Mouse (Mus musculus): Measurements from ENCODE around the gene Lmbrd1. TPM values are rescaled to one million over a fixed set of nuclear protein-coding genes. Genes with fewer than 3 reads are reported as not detected.

The Lmbrd1 gene
- polyA plus RNA-seq, 1 experiment from 2014 or later: 40.9 TPM

GRCm38 (mm10) chr1:24680991-24681390 is 2.6 kb downstream of the Lmbrd1 start:
- H3K27me3 ChIP-seq (ENCODE audit: insufficient read depth, low read length): no peaks in the 10 kb centered on the region
- WGBS: 90% methylated on average over 3 of the region's 3 CpGs
- no peak overlapping the region for H3K9ac ChIP-seq (replicated peaks; ENCODE audit: low read length)
- peaks cover 4% of the 10 kb centered on the region; the same call in 1 of the 2 replicates for H3K4me1 ChIP-seq (ENCODE audit: insufficient read depth, low read length)
- no peak for ATAC-seq (ENCODE audit: low FRiP score, low TSS enrichment)
- no peak overlapping the region for H3K4me2 ChIP-seq (replicated peaks; ENCODE audit: low read depth, low read length)
- no peaks in the 10 kb centered on the region for H3K9me3 ChIP-seq (ENCODE audit: low read length)
- no peak overlapping the region for H3K4me3 ChIP-seq (ENCODE audit: low read length)
- peaks cover 3% of the 10 kb centered on the region; the same call in 1 of the 2 replicates for H3K36me3 ChIP-seq (ENCODE audit: insufficient read depth, low read length)
- H3K27ac ChIP-seq (ENCODE audit: low read length): no peak overlapping the region

GRCm38 (mm10) chr1:24681946-24682345 is 3.5 kb downstream of the Lmbrd1 start:
- WGBS: 74% methylated on average over 3 of the region's 3 CpGs
- Histone ChIP-seq H3K4me2 (replicated peaks; ENCODE audit: low read depth, low read length) (no peak overlapping the region), H3K36me3 (ENCODE audit: insufficient read depth, low read length) (peaks cover 3% of the 10 kb centered on the region; the same call in 1 of the 2 replicates), H3K27ac (ENCODE audit: low read length) (no peak overlapping the region), H3K4me1 (ENCODE audit: insufficient read depth, low read length) (peaks cover 4% of the 10 kb centered on the region; the same call in 1 of the 2 replicates), H3K4me3 (ENCODE audit: low read length) (no peak overlapping the region), H3K9me3 (ENCODE audit: low read length) (no peaks in the 10 kb centered on the region), H3K27me3 (ENCODE audit: insufficient read depth, low read length) (no peaks in the 10 kb centered on the region), H3K9ac (replicated peaks; ENCODE audit: low read length) (no peak overlapping the region)
- no peak for ATAC-seq (ENCODE audit: low FRiP score, low TSS enrichment)

GRCm38 (mm10) chr1:24683947-24684346 is 5.5 kb downstream of the Lmbrd1 start:
- H3K4me3 ChIP-seq (ENCODE audit: low read length): no peak overlapping the region
- H3K9me3 ChIP-seq (ENCODE audit: low read length): no peaks in the 10 kb centered on the region
- H3K27ac ChIP-seq (ENCODE audit: low read length): no peak overlapping the region
- H3K27me3 ChIP-seq (ENCODE audit: insufficient read depth, low read length): no peaks in the 10 kb centered on the region
- H3K9ac ChIP-seq (replicated peaks; ENCODE audit: low read length): no peak overlapping the region
- peak; percentile 99 for ATAC-seq (ENCODE audit: low FRiP score, low TSS enrichment)
- H3K36me3 ChIP-seq (ENCODE audit: insufficient read depth, low read length): peaks cover 6% of the 10 kb centered on the region; the same call in 1 of the 2 replicates
- peaks cover 4% of the 10 kb centered on the region; the same call in 1 of the 2 replicates for H3K4me1 ChIP-seq (ENCODE audit: insufficient read depth, low read length)
- 86% methylated on average over 1 of the region's 1 CpGs for WGBS
- H3K4me2 ChIP-seq (replicated peaks; ENCODE audit: low read depth, low read length): no peak overlapping the region

GRCm38 (mm10) chr1:24685606-24686005 is 7.2 kb downstream of the Lmbrd1 start:
- no peak overlapping the region for H3K4me3 ChIP-seq (ENCODE audit: low read length)
- no peak overlapping the region for H3K4me2 ChIP-seq (replicated peaks; ENCODE audit: low read depth, low read length)
- H3K27ac ChIP-seq (ENCODE audit: low read length): no peak overlapping the region
- 93% methylated on average over 7 of the region's 7 CpGs for WGBS
- ATAC-seq (ENCODE audit: low FRiP score, low TSS enrichment): no peak
- no peaks in the 10 kb centered on the region for H3K9me3 ChIP-seq (ENCODE audit: low read length)
- H3K9ac ChIP-seq (replicated peaks; ENCODE audit: low read length): no peak overlapping the region
- no peaks in the 10 kb centered on the region for H3K4me1 ChIP-seq (ENCODE audit: insufficient read depth, low read length)
- H3K36me3 ChIP-seq (ENCODE audit: insufficient read depth, low read length): peaks cover 6% of the 10 kb centered on the region; the same call in 1 of the 2 replicates
- H3K27me3 ChIP-seq (ENCODE audit: insufficient read depth, low read length): no peaks in the 10 kb centered on the region

- Histone ChIP-seq H3K9ac (replicated peaks; ENCODE audit: low read length) (no peak overlapping the region), H3K36me3 (ENCODE audit: insufficient read depth, low read length) (peaks cover 6% of the 10 kb centered on the region; the same call in 1 of the 2 replicates), H3K27ac (ENCODE audit: low read length) (no peak overlapping the region), H3K4me3 (ENCODE audit: low read length) (no peak overlapping the region), H3K4me1 (ENCODE audit: insufficient read depth, low read length) (no peaks in the 10 kb centered on the region), H3K4me2 (replicated peaks; ENCODE audit: low read depth, low read length) (no peak overlapping the region), H3K27me3 (ENCODE audit: insufficient read depth, low read length) (no peaks in the 10 kb centered on the region), H3K9me3 (ENCODE audit: low read length) (no peaks in the 10 kb centered on the region)
- 97% methylated on average over 4 of the region's 4 CpGs for WGBS
- no peak for ATAC-seq (ENCODE audit: low FRiP score, low TSS enrichment)
Observed at GRCm38 (mm10) chr1:24686235-24687021, 8.0 kb downstream of the Lmbrd1 start.

- no peaks in the 10 kb centered on the region for H3K27me3 ChIP-seq (ENCODE audit: insufficient read depth, low read length)
- no peak overlapping the region for H3K27ac ChIP-seq (ENCODE audit: low read length)
- no peak overlapping the region for H3K9ac ChIP-seq (replicated peaks; ENCODE audit: low read length)
- no peaks in the 10 kb centered on the region for H3K9me3 ChIP-seq (ENCODE audit: low read length)
- ATAC-seq (ENCODE audit: low FRiP score, low TSS enrichment): no peak
- H3K36me3 ChIP-seq (ENCODE audit: insufficient read depth, low read length): 0 out of 2 replicates have a peak, but pooled peaks cover 4% of the 10 kb centered on the region
- no peak overlapping the region for H3K4me2 ChIP-seq (replicated peaks; ENCODE audit: low read depth, low read length)
- H3K4me1 ChIP-seq (ENCODE audit: insufficient read depth, low read length): 0 out of 2 replicates have a peak, but pooled peaks cover 9% of the 10 kb centered on the region
- WGBS: 59% methylated on average over 3 of the region's 3 CpGs
- H3K4me3 ChIP-seq (ENCODE audit: low read length): no peak overlapping the region
Observed at GRCm38 (mm10) chr1:24697677-24698076, 19.2 kb downstream of the Lmbrd1 start.

- H3K4me1 ChIP-seq (ENCODE audit: insufficient read depth, low read length): 0 out of 2 replicates have a peak, but pooled peaks cover 9% of the 10 kb centered on the region
- H3K27ac ChIP-seq (ENCODE audit: low read length): no peak overlapping the region
- H3K4me2 ChIP-seq (replicated peaks; ENCODE audit: low read depth, low read length): no peak overlapping the region
- H3K27me3 ChIP-seq (ENCODE audit: insufficient read depth, low read length): no peaks in the 10 kb centered on the region
- H3K9ac ChIP-seq (replicated peaks; ENCODE audit: low read length): no peak overlapping the region
- H3K36me3 ChIP-seq (ENCODE audit: insufficient read depth, low read length): no peaks in the 10 kb centered on the region
- ATAC-seq (ENCODE audit: low FRiP score, low TSS enrichment): no peak
- no peaks in the 10 kb centered on the region for H3K9me3 ChIP-seq (ENCODE audit: low read length)
- 44% methylated on average over 9 of the region's 9 CpGs for WGBS
- no peak overlapping the region for H3K4me3 ChIP-seq (ENCODE audit: low read length)
Observed at GRCm38 (mm10) chr1:24698146-24698880, 19.9 kb downstream of the Lmbrd1 start.

DNA sequence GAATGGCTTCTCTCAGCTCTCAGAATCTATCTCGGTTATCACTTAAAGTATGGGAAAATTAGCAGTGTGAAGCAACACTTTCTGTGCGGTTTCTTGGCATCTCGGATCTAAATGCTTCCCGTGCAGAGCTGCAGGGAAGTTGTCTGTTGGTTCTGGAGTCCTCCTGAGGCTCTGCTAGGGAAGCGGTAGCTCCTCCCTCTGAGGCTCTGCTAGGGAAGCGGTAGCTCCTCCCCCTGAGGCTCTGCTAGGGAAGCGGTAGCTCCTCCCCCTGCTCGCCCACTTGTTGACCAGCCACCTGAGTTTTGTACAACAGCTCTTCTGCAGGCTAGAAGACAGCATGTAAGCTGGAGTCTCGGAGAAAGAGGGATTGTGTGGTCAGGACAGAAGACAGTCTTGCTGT is 20.9 kb downstream of the Lmbrd1 start:
- H3K27me3 ChIP-seq (ENCODE audit: insufficient read depth, low read length): no peaks in the 10 kb centered on the region
- no peak overlapping the region for H3K4me3 ChIP-seq (ENCODE audit: low read length)
- H3K36me3 ChIP-seq (ENCODE audit: insufficient read depth, low read length): no peaks in the 10 kb centered on the region
- H3K27ac ChIP-seq (ENCODE audit: low read length): no peak overlapping the region
- peak; percentile 94 for ATAC-seq (ENCODE audit: low FRiP score, low TSS enrichment)
- WGBS: 28% methylated on average over 9 of the region's 9 CpGs
- H3K4me1 ChIP-seq (ENCODE audit: insufficient read depth, low read length): 0 out of 2 replicates have a peak, but pooled peaks cover 9% of the 10 kb centered on the region
- no peak overlapping the region for H3K9ac ChIP-seq (replicated peaks; ENCODE audit: low read length)
- H3K4me2 ChIP-seq (replicated peaks; ENCODE audit: low read depth, low read length): no peak overlapping the region
- no peaks in the 10 kb centered on the region for H3K9me3 ChIP-seq (ENCODE audit: low read length)

DNA sequence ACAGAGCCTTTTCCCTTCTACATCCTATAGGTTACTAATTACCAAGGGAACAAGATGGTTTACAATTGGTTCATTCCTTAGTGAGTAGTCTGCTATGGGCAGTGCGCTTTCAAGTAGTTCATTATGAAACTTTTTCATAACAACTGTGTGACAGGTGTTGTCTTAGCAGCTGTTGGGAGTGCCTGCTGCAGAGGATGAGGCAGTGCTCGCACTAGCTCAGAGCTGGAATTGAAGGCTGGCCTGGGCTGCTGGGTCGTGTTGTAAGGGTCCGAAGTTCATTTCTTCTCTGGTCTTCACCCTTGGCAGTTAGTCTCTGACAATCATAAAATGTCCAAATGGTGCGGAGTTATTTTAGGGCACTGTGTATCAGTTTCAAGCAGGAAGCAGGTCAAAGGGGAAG is 21.8 kb downstream of the Lmbrd1 start:
- ATAC-seq (ENCODE audit: low FRiP score, low TSS enrichment): no peak
- H3K4me1 ChIP-seq (ENCODE audit: insufficient read depth, low read length): 0 out of 2 replicates have a peak, but pooled peaks cover 9% of the 10 kb centered on the region
- no peak overlapping the region for H3K27ac ChIP-seq (ENCODE audit: low read length)
- 78% methylated on average over 5 of the region's 5 CpGs for WGBS
- no peak overlapping the region for H3K4me3 ChIP-seq (ENCODE audit: low read length)
- H3K9me3 ChIP-seq (ENCODE audit: low read length): no peaks in the 10 kb centered on the region
- H3K36me3 ChIP-seq (ENCODE audit: insufficient read depth, low read length): no peaks in the 10 kb centered on the region
- no peak overlapping the region for H3K4me2 ChIP-seq (replicated peaks; ENCODE audit: low read depth, low read length)
- H3K9ac ChIP-seq (replicated peaks; ENCODE audit: low read length): no peak overlapping the region
- H3K27me3 ChIP-seq (ENCODE audit: insufficient read depth, low read length): no peaks in the 10 kb centered on the region

Data from kidney, embryonic 16.5 days (tissue).